Mouse (Mus musculus): Measurements from ENCODE around the gene Gclm. TPM values are rescaled to one million over a fixed set of nuclear protein-coding genes. Genes with fewer than 3 reads are reported as not detected.
"Not testable (repeated sequence)": the region's sequence is repeated elsewhere in the genome, so short reads cannot be mapped to it uniquely, and the experiment has no call there.

Gclm gene
- polyA plus RNA-seq, 1 experiment from 2014 or later, result 391 TPM

DNA sequence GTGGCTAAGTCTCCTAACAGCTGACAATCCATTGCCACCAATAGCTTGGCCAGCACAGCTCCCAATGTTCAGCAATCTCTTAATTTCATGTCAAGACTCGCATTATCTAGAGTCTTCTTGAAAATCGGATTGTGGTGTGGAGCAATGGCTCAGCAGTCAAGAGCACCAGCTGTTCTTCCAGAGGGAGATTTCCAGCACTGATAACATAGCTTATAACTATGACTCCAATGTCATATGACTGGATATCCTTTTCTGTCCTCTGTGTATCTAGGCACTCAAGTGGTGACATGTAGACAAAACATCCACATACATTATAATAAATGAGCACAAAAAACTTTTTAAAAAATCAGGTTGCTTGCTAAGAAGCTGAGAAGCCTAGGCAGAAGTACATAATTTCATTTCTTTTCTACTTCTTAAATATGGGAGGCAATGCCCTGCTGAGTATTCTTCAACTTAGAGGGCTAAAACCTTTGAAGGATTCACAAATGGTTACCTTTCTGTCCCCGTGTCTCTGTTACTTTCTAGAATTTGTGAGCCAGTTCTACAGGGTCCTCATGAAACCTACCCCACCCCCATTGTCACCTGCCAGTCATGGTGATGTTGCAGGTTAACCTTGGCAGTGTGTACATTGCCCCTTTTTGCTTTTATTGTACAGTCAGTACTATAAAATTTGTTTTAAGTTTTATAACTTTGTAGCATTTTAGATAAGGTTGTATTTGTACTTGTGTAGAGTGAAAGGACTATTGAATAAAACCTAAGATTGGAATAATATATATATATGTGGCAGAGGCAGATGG is 23.9 kb upstream of the Gclm start:
- Histone ChIP-seq H3K27ac (ENCODE audit: low read depth) (no peak overlapping the region), H3K4me3 (ENCODE audit: low read depth, low read length) (no peak overlapping the region), H3K27me3 (ENCODE audit: insufficient read depth, low read length) (no peaks in the 10 kb centered on the region), H3K9me3 (ENCODE audit: low read length) (no peaks in the 10 kb centered on the region), H3K4me2 (ENCODE audit: low read depth, low read length) (no peak overlapping the region), H3K4me1 (ENCODE audit: insufficient read depth) (no peaks in the 10 kb centered on the region), H3K36me3 (replicated peaks; ENCODE audit: insufficient read depth, low read length) (no peaks in the 10 kb centered on the region), H3K9ac (replicated peaks) (no peak overlapping the region)
- no peak for ATAC-seq
- no peak for DNase-seq
- TF ChIP-seq CTCF (IDR thresholded peaks at IDR 0.05; ENCODE audit: low read depth) (no peak), EP300 (IDR thresholded peaks at IDR 0.05; ENCODE audit: low read depth) (no peak)
- WGBS (ENCODE audit: insufficient replicate concordance), result 71% methylated on average over 3 of the region's 3 CpGs

DNA sequence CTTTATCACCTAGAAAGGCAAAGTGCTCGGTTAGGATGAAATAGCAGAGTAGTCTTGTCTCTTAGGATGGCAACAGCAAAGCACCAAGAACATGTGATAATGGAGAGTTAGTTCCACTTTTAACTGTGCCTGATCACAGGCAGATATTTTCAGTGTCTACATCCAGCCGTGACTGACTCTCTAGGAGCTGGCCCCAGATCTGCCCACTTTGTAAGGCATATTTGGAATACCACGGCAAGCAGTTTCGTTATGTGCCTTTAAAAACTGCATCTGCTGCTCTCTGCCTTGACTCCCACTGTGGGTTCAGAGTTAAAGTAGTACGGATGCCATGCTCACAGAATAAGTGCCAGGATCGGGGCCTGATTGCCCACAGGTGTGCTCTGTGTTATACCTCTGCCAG is 18.4 kb upstream of the Gclm start:
- not testable (repeated sequence) for H3K9me3 ChIP-seq (ENCODE audit: low read length); H3K27me3 ChIP-seq (ENCODE audit: insufficient read depth, low read length); H3K4me2 ChIP-seq (ENCODE audit: low read depth, low read length); H3K9ac ChIP-seq (replicated peaks); H3K36me3 ChIP-seq (replicated peaks; ENCODE audit: insufficient read depth, low read length); H3K27ac ChIP-seq (ENCODE audit: low read depth); DNase-seq; H3K4me3 ChIP-seq (ENCODE audit: low read depth, low read length); H3K4me1 ChIP-seq (ENCODE audit: insufficient read depth); ATAC-seq
- WGBS (ENCODE audit: insufficient replicate concordance), result 74% methylated on average over 6 of the region's 6 CpGs

DNA sequence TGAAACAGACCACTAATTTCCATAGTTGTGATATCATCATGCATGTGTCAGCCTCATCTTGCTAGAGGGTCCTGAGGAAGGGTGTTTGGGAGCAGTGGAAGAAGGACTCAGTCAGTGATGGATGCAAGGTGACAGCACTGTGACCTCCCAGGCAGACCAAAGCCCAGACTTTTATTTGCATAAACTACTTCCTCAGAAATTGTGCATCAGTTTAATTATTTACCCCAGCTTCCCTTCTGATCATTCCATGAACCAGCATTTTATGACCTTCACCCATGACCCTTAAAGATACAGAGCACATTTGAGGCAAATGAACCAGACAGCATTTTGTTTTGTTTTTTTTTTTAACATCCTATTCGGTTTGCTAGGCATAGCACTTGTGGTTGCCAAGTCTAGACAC is 9.6 kb upstream of the Gclm start:
- 28% methylated on average over 1 of the region's 1 CpGs for WGBS (ENCODE audit: insufficient replicate concordance)
- TF ChIP-seq CTCF (IDR thresholded peaks at IDR 0.05; ENCODE audit: low read depth), result no peak
- no peak for TF ChIP-seq EP300 (IDR thresholded peaks at IDR 0.05; ENCODE audit: low read depth)
- peaks cover 3% of the 10 kb centered on the region; the same call in 1 of the 2 replicates for H3K4me1 ChIP-seq (ENCODE audit: insufficient read depth)
- H3K36me3 ChIP-seq (replicated peaks; ENCODE audit: insufficient read depth, low read length), result no peaks in the 10 kb centered on the region
- ATAC-seq (peak; percentile 64), DNase-seq (no peak)
- no peak overlapping the region for H3K4me3 ChIP-seq (ENCODE audit: low read depth, low read length)
- H3K4me2 ChIP-seq (ENCODE audit: low read depth, low read length), result no peak overlapping the region
- H3K9me3 ChIP-seq (ENCODE audit: low read length), result no peaks in the 10 kb centered on the region
- H3K27me3 ChIP-seq (ENCODE audit: insufficient read depth, low read length), result no peaks in the 10 kb centered on the region
- H3K27ac ChIP-seq (ENCODE audit: low read depth), result no peak overlapping the region
- no peak overlapping the region for H3K9ac ChIP-seq (replicated peaks)

DNA sequence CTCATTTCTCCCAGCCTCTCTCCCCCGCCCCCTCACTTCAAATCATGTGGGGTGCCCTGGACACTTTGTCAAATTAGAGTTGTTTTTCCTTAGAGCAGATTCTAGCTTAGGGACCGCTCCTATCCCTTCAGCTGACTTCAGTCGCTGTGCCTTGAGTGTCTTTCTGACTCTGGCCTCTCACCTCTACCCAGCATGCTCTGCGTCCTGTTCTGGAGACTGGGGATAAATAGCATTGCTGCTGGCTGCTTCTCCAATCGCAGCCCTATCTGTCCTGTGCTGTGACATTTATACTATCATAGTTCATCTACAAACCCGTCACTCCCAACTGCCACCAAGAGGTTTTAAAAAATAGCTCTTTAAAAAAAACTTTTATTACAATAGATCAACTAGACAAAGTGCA is 2.5 kb upstream of the Gclm start:
- ATAC-seq (no peak), DNase-seq (peak; percentile 26)
- TF ChIP-seq CTCF (IDR thresholded peaks at IDR 0.05; ENCODE audit: low read depth) (no peak), EP300 (IDR thresholded peaks at IDR 0.05; ENCODE audit: low read depth) (peak; percentile 37; the same call in 1 of the 2 replicates)
- peak overlapping the region; percentile 13 for H3K4me2 ChIP-seq (ENCODE audit: low read depth, low read length)
- H3K9ac ChIP-seq (replicated peaks), result 0 out of 2 replicates have a peak overlapping the region, but pooled peaks have one; percentile 23
- no peaks in the 10 kb centered on the region for H3K9me3 ChIP-seq (ENCODE audit: low read length)
- H3K4me3 ChIP-seq (ENCODE audit: low read depth, low read length), result no peak overlapping the region
- no peaks in the 10 kb centered on the region; the same call in 1 of the 2 replicates for H3K36me3 ChIP-seq (replicated peaks; ENCODE audit: insufficient read depth, low read length)
- peaks cover 17% of the 10 kb centered on the region for H3K4me1 ChIP-seq (ENCODE audit: insufficient read depth)
- 48% methylated on average over 6 of the region's 6 CpGs for WGBS (ENCODE audit: insufficient replicate concordance)
- peak overlapping the region; percentile 23; the same call in 1 of the 2 replicates for H3K27ac ChIP-seq (ENCODE audit: low read depth)
- no peaks in the 10 kb centered on the region for H3K27me3 ChIP-seq (ENCODE audit: insufficient read depth, low read length)

DNA sequence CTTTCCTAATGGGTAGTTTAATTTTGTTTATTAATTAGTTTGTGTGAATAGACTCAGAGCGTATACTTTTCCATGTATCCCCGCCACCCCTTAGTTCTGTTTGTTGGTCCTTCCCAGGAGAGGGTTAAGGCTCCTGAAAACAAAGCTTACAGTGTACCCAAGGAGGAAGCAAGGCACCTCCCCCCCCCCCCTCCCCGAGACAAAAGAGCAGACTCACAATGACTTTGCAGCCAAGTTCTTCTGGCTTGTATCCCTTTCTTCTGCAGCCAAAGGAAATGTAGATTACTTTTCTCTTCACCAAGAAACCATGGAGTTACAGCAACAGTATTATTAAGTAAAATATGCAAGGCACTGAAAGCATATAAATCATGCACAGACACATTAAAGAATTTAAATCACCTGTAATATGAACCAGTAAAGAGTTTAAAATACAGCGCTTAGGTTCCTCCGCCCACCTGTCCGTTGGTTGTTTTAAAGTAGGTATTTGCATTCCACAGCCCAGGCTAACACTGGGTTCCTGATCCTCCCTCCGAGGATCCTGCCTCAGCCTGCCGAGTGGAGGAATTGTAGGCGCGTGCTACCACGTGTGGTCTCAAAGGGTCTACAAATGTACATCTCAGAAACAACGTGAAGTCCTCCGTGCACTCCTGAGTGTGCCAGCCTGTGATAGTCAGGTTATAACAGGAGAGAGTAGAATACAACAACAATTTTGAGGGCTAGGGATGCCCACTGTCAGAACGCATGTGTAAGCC is 1.8 kb upstream of the Gclm start:
- DNase-seq (peak; percentile 32), ATAC-seq (no peak)
- H3K9me3 ChIP-seq (ENCODE audit: low read length), result no peaks in the 10 kb centered on the region
- peaks cover under 1% of the 10 kb centered on the region; the same call in 1 of the 2 replicates for H3K36me3 ChIP-seq (replicated peaks; ENCODE audit: insufficient read depth, low read length)
- H3K4me3 ChIP-seq (ENCODE audit: low read depth, low read length), result no peak overlapping the region
- H3K27ac ChIP-seq (ENCODE audit: low read depth), result peak overlapping the region; percentile 73
- no peak for TF ChIP-seq CTCF (IDR thresholded peaks at IDR 0.05; ENCODE audit: low read depth)
- no peak for TF ChIP-seq EP300 (IDR thresholded peaks at IDR 0.05; ENCODE audit: low read depth)
- peak overlapping the region; percentile 13; the same call in 1 of the 2 replicates for H3K4me2 ChIP-seq (ENCODE audit: low read depth, low read length)
- 42% methylated on average over 14 of the region's 14 CpGs for WGBS (ENCODE audit: insufficient replicate concordance)
- peaks cover 19% of the 10 kb centered on the region for H3K4me1 ChIP-seq (ENCODE audit: insufficient read depth)
- H3K27me3 ChIP-seq (ENCODE audit: insufficient read depth, low read length), result no peaks in the 10 kb centered on the region
- no peak overlapping the region for H3K9ac ChIP-seq (replicated peaks)

DNA sequence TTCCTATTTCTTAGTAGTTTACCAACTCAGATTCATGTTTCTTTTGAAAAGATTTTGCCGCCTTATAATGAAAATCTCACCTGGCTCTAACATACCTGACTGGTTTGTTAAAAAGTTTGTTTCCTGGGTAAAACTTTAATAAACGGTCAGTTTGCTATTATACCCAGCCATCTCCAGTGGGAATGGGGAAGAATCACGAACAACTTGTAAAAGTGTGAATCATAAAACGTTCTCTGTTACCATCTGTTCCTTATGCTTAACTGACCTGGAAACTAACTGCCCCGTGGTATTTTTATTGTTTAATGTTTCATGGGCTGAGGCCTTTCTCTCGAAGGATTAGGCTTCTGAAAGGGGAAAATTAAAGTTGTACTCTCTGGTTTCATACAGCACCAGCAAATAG is 598 bp upstream of the Gclm start:
- H3K9ac ChIP-seq (replicated peaks), result no peak overlapping the region
- DNase-seq, result no peak
- H3K4me2 ChIP-seq (ENCODE audit: low read depth, low read length), result peak overlapping the region; percentile 67
- peaks cover 25% of the 10 kb centered on the region for H3K4me1 ChIP-seq (ENCODE audit: insufficient read depth)
- H3K36me3 ChIP-seq (replicated peaks; ENCODE audit: insufficient read depth, low read length), result peaks cover 5% of the 10 kb centered on the region; the same call in 1 of the 2 replicates
- H3K27me3 ChIP-seq (ENCODE audit: insufficient read depth, low read length), result no peaks in the 10 kb centered on the region
- no peak for TF ChIP-seq EP300 (IDR thresholded peaks at IDR 0.05; ENCODE audit: low read depth)
- no peak for TF ChIP-seq CTCF (IDR thresholded peaks at IDR 0.05; ENCODE audit: low read depth)
- WGBS (ENCODE audit: insufficient replicate concordance), result 53% methylated on average over 6 of the region's 6 CpGs
- ATAC-seq, result no peak
- H3K27ac ChIP-seq (ENCODE audit: low read depth), result peak overlapping the region; percentile 73
- no peaks in the 10 kb centered on the region for H3K9me3 ChIP-seq (ENCODE audit: low read length)
- 0 out of 2 replicates have a peak overlapping the region, but pooled peaks have one; percentile 24 for H3K4me3 ChIP-seq (ENCODE audit: low read depth, low read length)
